ENCODE assay signal across 8 mouse cellular contexts in genomic region chr17:87571345-87571932, GRCm38 (mm10).
DNase-seq lines count a peak whose midpoint lies in the region; ATAC-seq and TF ChIP-seq lines count a peak whose summit lies in the region.

No protein-coding gene starts in this region.

- peak; percentile 64 for DNase-seq in MEL-GATA-1-ER (ENCODE audit: extremely low read depth, low read depth)
- DNase-seq in cerebellum, adult 8-10 months: peak; percentile 97
- DNase-seq in forelimb bud, embryonic 11.5 days (ENCODE audit: low read depth, low spot score): peak; percentile 94
- peak; percentile 98 for DNase-seq in heart, postnatal 4 days
- peak; percentile 91 to 97 for DNase-seq in layer of hippocampus, adult 2 months (ENCODE audit: low spot score in 2 of 2)
- DNase-seq in lung, adult 2 months: peak; percentile 97
- DNase-seq in testis, postnatal 14 days (ENCODE audit: low spot score): peak; percentile 66

- H3K4me3 ChIP-seq in layer of hippocampus, adult 2 months: peak overlapping the region; percentile 8
- no peak overlapping the region for H3K4me3 ChIP-seq in lung, adult 2 months (replicated peaks; ENCODE audit: extremely low read depth, low read depth, low read length)

- peak; percentile 95 for ATAC-seq in neutrophil, adult 5-6 weeks (ENCODE audit: extremely low read depth, insufficient number of reproducible peaks, low FRiP score, poor library complexity, severe bottlenecking)

- H3K27ac ChIP-seq in layer of hippocampus, adult 2 months: peak overlapping the region; percentile 97

- TF ChIP-seq POLR2A in lung, adult 2 months (IDR thresholded peaks at IDR 0.05; ENCODE audit: borderline replicate concordance, extremely low read depth, low read depth, low read length): no peak

- peaks cover 3% of the 10 kb centered on the region; the same call in 1 of the 2 replicates for H3K4me1 ChIP-seq in lung, adult 2 months (ENCODE audit: control insufficient read depth, insufficient read depth, low read length)

- WGBS in lung, adult 2 months: 10% methylated on average over 18 of the region's 18 CpGs

- TF ChIP-seq CTCF in layer of hippocampus, adult 2 months (conservative IDR thresholded peaks at IDR 0.05): peak; percentile 99
- peak; percentile 100 for TF ChIP-seq CTCF in lung, adult 2 months (IDR thresholded peaks at IDR 0.05; ENCODE audit: insufficient read depth, low read length)
